27 mouse cellular contexts compared by ENCODE assay signal in genomic region chr8:117494874-117495273, GRCm38 (mm10). TPM values are rescaled to one million over a fixed set of nuclear protein-coding genes. Genes with fewer than 3 reads are reported as not detected.
DNase-seq lines count a peak whose midpoint lies in the region; ATAC-seq and TF ChIP-seq lines count a peak whose summit lies in the region.
"Had no signal": no experiment of that assay in that cellular context is flagged by ENCODE, and none has a peak within 500 bp of the region (broad histone marks: within the 10 kb centered on the region; RNA-seq: fewer than 3 reads in every experiment).

No protein-coding gene starts in this region.

- H3K27me3 ChIP-seq in lung, postnatal 0 days (replicated peaks; ENCODE audit: insufficient read depth, low read length), result 0 out of 2 replicates have a peak, but pooled peaks cover 7% of the 10 kb centered on the region
- no peaks in the 10 kb centered on the region for H3K27me3 ChIP-seq in splenic B cell, adult 2 months (ENCODE audit: control insufficient read depth, insufficient read depth, low read length, poor library complexity, severe bottlenecking)

- H3K9ac ChIP-seq in lung, postnatal 0 days (replicated peaks; ENCODE audit: low read depth), result no peak overlapping the region
- H3K9ac ChIP-seq: heart, embryonic 13.5 days; hindbrain, embryonic 15.5 days; liver, embryonic 13.5 days; lung, embryonic 14.5 days had no signal

- peaks cover 3% of the 10 kb centered on the region; the same call in 1 of the 2 replicates for H3K4me1 ChIP-seq in lung, postnatal 0 days (ENCODE audit: insufficient read depth, low read depth, low read length)
- 0 out of 2 replicates have a peak, but pooled peaks cover 4% of the 10 kb centered on the region for H3K4me1 ChIP-seq in lung, adult 2 months (ENCODE audit: control insufficient read depth, insufficient read depth, low read length)

- TF ChIP-seq POLR2A in lung, adult 2 months (IDR thresholded peaks at IDR 0.05; ENCODE audit: borderline replicate concordance, extremely low read depth, low read depth, low read length), result no peak

- H3K36me3 ChIP-seq in lung, postnatal 0 days (ENCODE audit: insufficient read depth, low read length), result no peaks in the 10 kb centered on the region
- no peaks in the 10 kb centered on the region for H3K36me3 ChIP-seq in splenic B cell, adult 2 months (ENCODE audit: control insufficient read depth, insufficient read depth, low read length, poor library complexity, severe bottlenecking)
- H3K36me3 ChIP-seq: heart, embryonic 13.5 days; hindbrain, embryonic 10.5 days; hindbrain, embryonic 15.5 days; liver, embryonic 13.5 days had no signal

- TF ChIP-seq EP300 in lung, postnatal 0 days (IDR thresholded peaks at IDR 0.05), result no peak

- 59% methylated on average over 2 of the region's 2 CpGs for WGBS in lung, postnatal 0 days
- 35% methylated on average over 2 of the region's 2 CpGs for WGBS in lung, adult 2 months

- H3K4me2 ChIP-seq in lung, postnatal 0 days (replicated peaks; ENCODE audit: low read depth, low read length), result no peak overlapping the region
- H3K4me2 ChIP-seq: heart, embryonic 13.5 days; hindbrain, embryonic 15.5 days; liver, embryonic 13.5 days; lung, embryonic 14.5 days had no signal

- peak; percentile 20 for DNase-seq in kidney, adult 11 months
- no peak for DNase-seq in kidney, postnatal 10 days
- DNase-seq in lung, postnatal 0 days (ENCODE audit: low spot score), result peak; percentile 17
- no peak for DNase-seq in lung, adult 2 months
- DNase-seq in splenic B cell, adult 2 months (ENCODE audit: low read depth, low spot score), result peak; percentile 47
- DNase-seq in adrenal gland, postnatal 4 days (ENCODE audit: low spot score in 2 of 2), result no peak
- DNase-seq in ovary, postnatal 10 days (ENCODE audit: low spot score), result no peak
- DNase-seq: adrenal gland, adult 2 months; adrenal gland, postnatal 36 days; cerebellum, adult 9-10 months; gastrocnemius, postnatal 25 days; heart, postnatal 10 days; liver, embryonic 13.5 days; lung, embryonic 14.5 days; midbrain, embryonic 14.5 days; right cerebral cortex, adult 18-20 months; right cerebral cortex, postnatal 4 days; thymus, adult 2 months; thymus, postnatal 4 days had no signal

- no peak for TF ChIP-seq CTCF in lung, postnatal 0 days (IDR thresholded peaks at IDR 0.05)
- TF ChIP-seq CTCF in lung, adult 2 months (IDR thresholded peaks at IDR 0.05; ENCODE audit: insufficient read depth, low read length), result no peak

- no peak overlapping the region for H3K4me3 ChIP-seq in lung, postnatal 0 days (ENCODE audit: low read depth, low read length)
- H3K4me3 ChIP-seq in lung, adult 2 months (replicated peaks; ENCODE audit: extremely low read depth, low read depth, low read length), result no peak overlapping the region
- H3K4me3 ChIP-seq: heart, adult 2 months; heart, embryonic 13.5 days; hindbrain, embryonic 10.5 days; hindbrain, embryonic 15.5 days; liver, embryonic 13.5 days had no signal

- H3K27ac ChIP-seq in lung, postnatal 0 days (ENCODE audit: low read length), result no peak overlapping the region
- H3K27ac ChIP-seq: heart, adult 2 months; heart, embryonic 13.5 days; hindbrain, embryonic 10.5 days; hindbrain, embryonic 15.5 days; liver, embryonic 13.5 days had no signal

- H3K9me3 ChIP-seq in lung, postnatal 0 days (ENCODE audit: low read length), result no peaks in the 10 kb centered on the region
- H3K9me3 ChIP-seq: heart, embryonic 13.5 days; hindbrain, embryonic 10.5 days; hindbrain, embryonic 15.5 days; liver, embryonic 13.5 days had no signal

- no peak for ATAC-seq in lung, postnatal 0 days
- ATAC-seq in hematopoietic stem cell, adult 5-6 weeks (replicated peaks in 1 of 2; ENCODE audit: insufficient read depth in 1 of 2, low FRiP score in 2 of 2, low TSS enrichment in 1 of 2, low read depth in 1 of 2, poor library complexity in 2 of 2, severe bottlenecking in 2 of 2), result peak; percentile 46 to 70
- ATAC-seq: activated CD4-positive, CD25-positive, alpha-beta regulatory T cell, adult 4 months; forebrain, embryonic 14.5 days; inflammation-experienced regulatory T-cells, adult 6 months had no signal

RNA-seq across cellular contexts. Expression of gene Plcg2, which starts 3.2 kb away (rescaled TPM):
- polyA plus RNA-seq in lung, postnatal 0 days (2015; fragmentation: Nextera tagmentation; extraction: Ambion mirVana), result 3.5 and 3.7 TPM in 2 replicates
- polyA plus RNA-seq in lung, adult 2 months (2012; rRNA removed), result 9.6 and 11.5 TPM in 2 replicates
- 121 and 137 TPM in 2 replicates for total RNA-seq in hematopoietic stem cell, adult 5-6 weeks (2017)
- 1 to 10 TPM; 5.5 to 6.2 TPM for total RNA-seq in adrenal gland, postnatal 4 days (2021)

Comparison
In these comparisons a context has a peak if more than half of its experiments do, and no peak if none do; other contexts are left out.
1. DNase-seq: peak in kidney, adult 11 months (single experiment), lung, postnatal 0 days (single experiment) and splenic B cell, adult 2 months (single experiment); none in kidney, postnatal 10 days (single experiment), lung, adult 2 months (single experiment), adrenal gland, postnatal 4 days (0 of 2) and ovary, postnatal 10 days (single experiment).
2. RNA of gene Plcg2, which starts 3.2 kb away (total RNA-seq): 121 to 137 TPM in hematopoietic stem cell, adult 5-6 weeks; 5.5 to 6.2 TPM in adrenal gland, postnatal 4 days; every median in the first group is over 10 times any median in the second.